Mouse (Mus musculus): ENCODE data around the gene Tex2. TPM values are rescaled to one million over a fixed set of nuclear protein-coding genes. Genes with fewer than 3 reads are reported as not detected.
"Not testable (repeated sequence)": the region's sequence is repeated elsewhere in the genome, so short reads cannot be mapped to it uniquely, and the experiment has no call there.

The Tex2 gene
- total RNA-seq, 2 experiments from 2014 or later: 59.2 to 65.5 TPM

DNA sequence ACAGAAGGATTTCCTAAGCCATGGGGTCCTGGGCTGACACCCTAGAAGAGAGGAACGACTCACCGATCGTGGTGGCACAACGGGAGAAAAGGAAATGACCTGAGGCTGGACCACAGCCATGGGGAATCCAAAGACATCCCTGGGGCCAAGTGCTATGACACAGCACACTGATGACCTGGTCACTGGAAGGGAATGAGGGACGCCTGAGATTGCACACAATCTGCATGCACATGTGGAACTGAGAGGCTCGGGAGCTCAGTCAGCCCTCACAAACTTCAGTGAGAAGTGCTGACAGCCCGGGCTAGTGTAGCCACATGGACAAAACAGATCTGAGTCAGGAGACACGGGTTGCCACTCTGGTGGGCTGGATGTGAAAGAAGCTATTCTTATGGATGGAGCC is 24.4 kb downstream of the Tex2 start:
- intact Hi-C loops (cut with DNase I): no loop called here
- no peak for TF ChIP-seq CTCF (IDR thresholded peaks at IDR 0.05)
- DNase-seq: peak; percentile 69
- H3K4me3 ChIP-seq: peak overlapping the region; percentile 64
- H3K27ac ChIP-seq: peak overlapping the region; percentile 84

DNA sequence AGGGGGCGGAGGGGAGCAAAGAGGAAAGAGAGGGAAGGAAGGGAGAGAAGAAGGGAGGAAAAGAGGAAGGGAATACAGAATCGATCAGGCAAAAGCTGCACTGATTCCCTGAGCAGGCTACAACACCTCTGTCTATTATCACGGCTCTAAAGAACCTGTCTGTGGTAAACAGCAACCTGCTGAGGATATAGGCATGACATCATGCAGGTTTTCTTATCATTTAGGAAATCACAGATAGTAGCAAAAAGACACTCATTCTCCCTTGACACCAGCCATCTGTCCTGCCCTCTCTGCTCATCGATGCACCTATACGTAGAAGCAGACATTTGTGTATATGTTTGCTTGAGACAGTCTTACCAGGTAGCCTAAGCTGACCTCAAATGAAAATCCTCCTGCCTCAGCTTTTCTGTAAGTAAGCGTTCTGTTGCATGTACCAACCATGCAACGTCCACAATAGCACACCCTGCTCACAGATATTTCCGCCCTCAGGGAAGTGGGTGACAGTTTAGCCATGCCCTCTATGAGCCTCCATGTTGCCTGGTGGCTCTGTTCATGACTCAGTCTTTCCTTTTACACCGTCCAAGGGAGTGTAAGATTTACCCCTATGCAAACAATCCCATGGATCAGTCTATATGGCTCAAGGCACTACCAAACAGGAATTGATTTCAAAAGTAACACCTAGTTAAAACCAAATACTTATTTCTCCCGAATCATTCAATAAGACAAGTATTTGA is 25.3 kb downstream of the Tex2 start:
- no peak for DNase-seq
- no peak for TF ChIP-seq CTCF (IDR thresholded peaks at IDR 0.05)
- H3K27ac ChIP-seq: peak overlapping the region; percentile 84
- H3K4me3 ChIP-seq: peak overlapping the region; percentile 64
- intact Hi-C loops (cut with DNase I): no loop called here

DNA sequence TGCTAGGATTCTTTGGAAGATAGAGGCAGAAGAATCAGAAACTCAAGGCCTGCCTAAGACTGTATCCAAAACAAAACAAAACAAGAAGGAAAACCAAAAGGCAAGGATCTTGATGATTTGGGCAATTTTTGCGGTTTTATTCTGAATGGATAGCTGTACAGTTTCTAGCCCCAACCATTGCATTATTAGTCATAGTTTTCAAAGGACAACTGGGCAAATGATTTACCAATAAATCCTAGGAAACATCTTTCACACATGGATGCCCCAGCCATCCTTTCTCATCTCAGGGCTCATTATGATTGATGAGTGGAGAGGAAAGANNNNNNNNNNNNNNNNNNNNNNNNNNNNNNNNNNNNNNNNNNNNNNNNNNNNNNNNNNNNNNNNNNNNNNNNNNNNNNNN is 29.4 kb downstream of the Tex2 start:
- DNase-seq: no peak
- Histone ChIP-seq H3K27ac (no peak overlapping the region), H3K4me3 (no peak overlapping the region)
- TF ChIP-seq CTCF (IDR thresholded peaks at IDR 0.05): no peak
- intact Hi-C loops (cut with DNase I): no loop called here

DNA sequence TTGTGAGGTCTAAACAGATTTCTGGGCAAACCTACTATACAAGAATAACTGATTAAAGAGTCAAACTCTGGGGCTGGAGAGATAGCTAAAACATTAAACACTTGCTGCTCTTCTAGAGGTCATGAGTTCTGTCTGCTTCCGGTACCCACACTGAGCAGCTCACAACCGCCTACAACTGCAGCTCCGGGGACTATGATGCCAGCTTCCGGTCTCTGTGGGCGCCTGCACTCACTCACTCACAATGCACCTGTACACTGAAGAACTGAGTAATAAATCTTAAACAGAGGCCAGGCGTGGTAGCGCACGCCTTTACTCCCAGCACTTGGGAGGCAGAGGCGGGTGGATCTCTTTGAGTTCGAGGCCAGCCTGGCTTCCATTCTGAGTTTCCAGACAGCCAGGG is 31.9 kb downstream of the Tex2 start:
- TF ChIP-seq CTCF (IDR thresholded peaks at IDR 0.05): no peak
- DNase-seq: no peak
- intact Hi-C loops (cut with DNase I): no loop called here
- H3K4me3 ChIP-seq: no peak overlapping the region
- H3K27ac ChIP-seq: no peak overlapping the region; the same call in 1 of the 2 replicates

DNA sequence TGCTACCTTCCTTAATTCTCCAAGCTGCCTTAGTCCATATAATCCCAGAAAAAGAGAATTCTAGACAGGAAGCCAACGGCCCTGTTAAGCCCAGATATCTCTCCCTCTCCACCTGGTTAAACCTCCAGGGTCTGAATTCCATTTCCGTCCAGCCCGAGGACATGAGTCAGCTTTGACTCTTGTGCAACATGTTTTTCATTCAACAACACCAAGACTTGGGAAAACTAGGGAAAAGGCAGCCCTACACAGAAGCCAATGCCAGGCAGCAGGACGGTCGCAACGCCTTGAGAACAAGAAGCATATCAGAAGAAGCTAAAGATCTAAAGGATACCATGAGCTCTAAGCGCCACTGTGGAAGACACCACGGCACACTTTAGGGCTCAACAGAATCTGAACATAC is 32.8 kb downstream of the Tex2 start:
- no peak for DNase-seq
- no peak for TF ChIP-seq CTCF (IDR thresholded peaks at IDR 0.05)
- H3K4me3 ChIP-seq: peak overlapping the region; percentile 38; the same call in 1 of the 2 replicates
- intact Hi-C loops (cut with DNase I): no loop called here
- H3K27ac ChIP-seq: peak overlapping the region; percentile 70

DNA sequence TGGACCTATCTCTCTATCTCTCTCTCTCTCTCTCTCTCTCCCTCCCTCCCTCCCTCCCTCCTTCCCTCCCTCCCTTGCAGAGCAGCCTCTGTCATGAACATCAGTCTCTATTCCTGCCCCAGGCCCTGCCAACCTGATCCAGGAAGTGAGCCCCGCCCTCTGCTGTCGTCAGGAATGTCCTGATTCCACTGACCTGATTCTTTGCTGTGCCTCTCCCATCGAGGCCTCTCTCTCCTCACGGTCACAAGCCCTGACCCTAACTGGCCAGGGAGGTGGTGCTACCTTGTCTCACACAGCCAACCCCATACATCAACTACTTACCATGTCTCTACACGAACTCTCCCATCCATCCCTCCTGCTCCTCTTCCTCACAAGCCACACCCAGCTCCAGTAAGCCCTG is 33.3 kb downstream of the Tex2 start:
- intact Hi-C loops (cut with DNase I): no loop called here
- no peak overlapping the region for H3K4me3 ChIP-seq
- H3K27ac ChIP-seq: peak overlapping the region; percentile 70
- peak; percentile 53 for DNase-seq
- TF ChIP-seq CTCF (IDR thresholded peaks at IDR 0.05): no peak

DNA sequence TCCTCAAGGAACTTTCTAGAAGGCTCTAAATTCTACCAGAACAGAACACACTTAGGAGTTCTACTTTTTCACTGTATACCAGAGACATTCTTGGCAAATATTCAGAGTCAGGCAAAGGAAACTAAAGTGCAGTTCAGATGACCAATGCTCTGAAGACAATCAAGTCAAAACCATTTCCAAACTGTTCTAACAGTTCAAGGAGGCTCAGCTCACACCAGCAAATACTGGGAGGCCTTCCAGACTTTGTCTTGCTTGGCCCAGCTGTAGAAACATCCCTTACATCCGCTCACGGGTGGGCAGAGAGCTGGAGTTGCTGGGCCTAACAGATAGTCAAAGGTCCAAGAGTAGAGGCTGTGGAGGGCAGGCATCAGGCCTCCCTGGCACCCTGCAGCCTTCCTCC is 34.1 kb downstream of the Tex2 start:
- Histone ChIP-seq H3K4me3 (no peak overlapping the region), H3K27ac (peak overlapping the region; percentile 64)
- intact Hi-C loops (cut with DNase I): no loop called here
- TF ChIP-seq CTCF (IDR thresholded peaks at IDR 0.05): no peak
- no peak for DNase-seq

DNA sequence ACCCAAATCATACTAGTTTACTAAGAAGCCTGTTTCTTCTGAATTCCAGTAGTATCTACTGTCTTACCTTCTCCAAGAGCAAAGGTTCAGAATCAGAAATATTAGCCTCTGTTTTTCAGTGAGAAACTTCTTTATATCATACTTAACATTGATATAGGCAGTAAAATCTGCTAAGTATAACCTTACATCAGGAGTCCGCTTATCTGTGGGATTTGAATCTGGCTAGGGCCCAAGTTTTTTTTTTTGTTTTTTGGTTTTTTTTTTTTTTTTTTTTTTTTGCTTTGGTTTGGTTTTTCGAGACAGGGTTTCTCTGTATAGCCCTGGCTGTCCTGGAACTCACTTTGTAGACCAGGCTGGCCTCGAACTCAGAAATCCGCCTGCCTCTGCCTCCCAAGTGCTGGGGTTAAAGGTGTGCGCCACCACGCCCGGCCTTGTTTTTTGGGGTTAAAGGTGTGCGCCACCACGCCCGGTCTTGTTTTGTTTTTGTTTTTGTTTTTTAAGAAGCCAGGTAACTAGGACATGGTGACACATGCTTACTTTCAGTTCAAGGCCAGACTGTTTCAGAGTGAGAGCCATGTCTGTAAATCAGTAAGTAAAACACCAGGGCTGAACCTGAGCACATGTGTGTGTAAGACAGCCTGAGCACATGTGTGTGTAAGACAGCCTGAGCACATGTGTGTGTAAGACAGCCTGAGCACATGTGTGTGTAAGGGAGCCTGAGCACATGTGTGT is 35.4 kb downstream of the Tex2 start:
- H3K4me3 ChIP-seq; DNase-seq; H3K27ac ChIP-seq; intact Hi-C loops (cut with DNase I): not testable (repeated sequence)

DNA sequence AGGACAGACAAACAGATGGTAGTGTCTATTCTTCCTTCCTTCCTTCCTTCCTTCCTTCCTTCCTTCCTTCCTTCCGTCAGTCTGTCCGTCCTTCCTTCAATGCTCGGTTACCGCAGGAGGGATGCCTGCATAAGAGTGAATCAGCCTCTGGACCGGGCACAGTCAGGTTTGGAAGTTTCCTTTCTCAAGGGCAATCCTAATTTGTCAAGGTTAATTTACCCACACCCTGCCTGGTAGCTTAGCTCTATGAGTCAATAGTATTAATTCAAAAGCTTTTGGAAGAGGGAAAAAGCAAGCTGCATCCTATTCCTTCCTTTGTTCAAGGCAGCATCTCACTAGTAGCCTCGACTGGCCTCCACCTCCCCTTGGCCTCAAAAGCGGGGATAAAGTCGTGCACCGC is 38.8 kb downstream of the Tex2 start:
- intact Hi-C loops (cut with DNase I): no loop called here
- TF ChIP-seq CTCF (IDR thresholded peaks at IDR 0.05): no peak
- DNase-seq: no peak
- no peak overlapping the region for H3K4me3 ChIP-seq
- no peak overlapping the region for H3K27ac ChIP-seq

DNA sequence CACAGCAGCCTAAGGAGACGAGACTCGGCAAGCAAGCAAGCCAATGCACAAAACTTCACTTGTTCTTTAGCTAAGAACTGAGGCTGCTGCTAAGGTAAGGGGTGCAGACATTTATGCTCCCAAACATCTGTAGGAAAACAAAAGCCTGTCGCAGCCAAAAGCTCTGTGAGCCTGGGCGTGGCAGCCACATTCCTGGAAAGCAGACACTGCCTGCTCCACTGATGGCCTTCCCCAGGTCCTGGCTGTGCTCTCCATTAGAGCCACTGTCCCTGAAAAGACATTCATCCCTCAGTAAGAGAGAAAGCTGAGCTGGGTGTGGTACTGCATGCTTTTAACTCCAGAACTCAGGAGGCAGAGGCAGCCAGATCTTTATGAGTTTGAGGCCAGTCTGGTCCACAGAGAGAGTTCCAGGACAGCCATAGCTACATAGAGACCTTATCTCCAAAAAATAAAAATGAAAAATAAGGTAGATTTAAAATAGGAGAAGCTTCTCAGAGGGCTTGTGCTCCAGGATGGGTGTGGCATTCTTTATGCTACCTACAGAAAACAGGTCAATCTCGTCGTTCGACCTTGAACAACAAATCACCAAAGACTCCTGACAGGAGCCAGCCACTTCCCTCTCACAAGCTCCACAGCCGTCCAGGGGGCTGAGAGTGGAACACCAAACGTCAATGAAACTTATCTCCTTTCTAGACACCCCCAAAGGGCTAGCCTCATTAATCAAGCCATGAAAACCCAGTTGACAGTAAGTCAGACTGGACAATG is 39.6 kb downstream of the Tex2 start:
- peak; percentile 47 for DNase-seq
- intact Hi-C loops (cut with DNase I): no loop called here
- TF ChIP-seq CTCF (IDR thresholded peaks at IDR 0.05): no peak
- H3K4me3 ChIP-seq: peak overlapping the region; percentile 24
- peak overlapping the region; percentile 33 for H3K27ac ChIP-seq

DNA sequence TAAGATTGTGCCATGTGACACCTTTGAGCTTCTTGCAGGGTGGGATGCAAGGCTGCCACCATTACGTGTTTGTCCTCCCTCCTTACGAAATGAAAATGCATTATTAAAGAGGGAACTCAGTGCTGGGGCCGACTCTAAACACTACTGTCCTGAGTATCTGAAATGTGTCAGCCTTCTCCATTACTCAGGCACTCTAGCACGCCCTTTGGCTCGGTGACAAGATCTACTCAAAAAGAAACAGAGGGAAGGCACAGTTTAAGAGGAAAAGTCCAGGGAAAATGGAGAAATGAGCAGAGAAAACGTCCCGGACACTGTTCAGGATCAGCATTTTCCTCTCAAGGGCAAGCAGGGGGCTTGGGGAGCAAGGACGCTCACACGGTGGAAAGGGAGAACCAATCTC is 40.3 kb downstream of the Tex2 start:
- peak overlapping the region; percentile 33 for H3K27ac ChIP-seq
- H3K4me3 ChIP-seq: peak overlapping the region; percentile 24
- DNase-seq: peak; percentile 45
- intact Hi-C loops (cut with DNase I): no loop called here
- TF ChIP-seq CTCF (IDR thresholded peaks at IDR 0.05): no peak

DNA sequence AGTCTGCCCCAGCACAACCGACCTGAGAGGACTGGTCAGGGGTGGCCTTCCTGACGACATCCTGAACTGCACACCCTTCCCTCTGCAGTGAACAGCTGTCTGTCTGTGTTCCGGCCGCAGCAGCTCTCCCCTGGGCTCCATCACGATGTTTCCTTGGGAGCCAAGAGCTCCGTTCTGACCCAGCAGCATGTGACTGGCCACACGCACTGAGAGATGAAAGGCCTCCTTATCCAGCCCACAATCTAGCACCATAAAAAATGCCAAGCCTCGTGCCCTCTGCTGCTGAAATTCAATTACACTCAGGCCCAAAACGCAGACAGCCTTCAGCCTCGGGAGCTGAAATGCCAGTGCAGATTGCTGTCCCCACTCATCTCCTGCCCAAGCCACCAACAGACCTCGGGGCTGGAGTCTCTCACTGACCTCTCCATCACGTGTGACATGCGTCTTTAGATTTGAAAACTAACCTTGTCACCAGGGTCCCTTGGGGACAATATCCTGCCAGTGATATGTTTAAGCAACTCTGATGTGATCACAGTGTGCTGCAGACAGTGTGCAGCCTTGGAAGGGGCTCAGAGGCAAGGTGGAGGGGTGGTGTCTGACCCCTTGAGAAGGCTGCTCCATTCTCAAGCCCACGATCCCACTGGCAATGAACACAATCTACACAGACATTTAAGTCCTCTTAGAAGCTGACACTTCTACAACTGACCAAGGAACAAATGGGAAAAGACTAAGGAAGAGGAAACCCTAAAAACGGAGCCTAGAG is 41.0 kb downstream of the Tex2 start:
- DNase-seq: peak; percentile 57
- H3K27ac ChIP-seq: peak overlapping the region; percentile 12
- intact Hi-C loops (cut with DNase I): no loop called here
- TF ChIP-seq CTCF (IDR thresholded peaks at IDR 0.05): no peak
- no peak overlapping the region for H3K4me3 ChIP-seq

Data from gastrocnemius, adult 2 months (tissue).